Mouse (Mus musculus) ES-E14 (cell line): ENCODE measurements around the gene Men1. TPM values are rescaled to one million over a fixed set of nuclear protein-coding genes. Genes with fewer than 3 reads are reported as not detected.

Experiments
- DNase-seq: peaks from one replicate; pipeline ENCODE4 v3.0.0-alpha.2; 2013; ENCODE audit warnings: low read depth, low spot score
- H3K27ac ChIP-seq: 2 replicates; pipeline ENCODE4 v1.5.1; 2012; ENCODE audit warnings: low read depth, mild to moderate bottlenecking, low read length, moderate library complexity, mixed read lengths; ENCODE audit not compliant: poor library complexity, insufficient read depth, severe bottlenecking
- H3K36me3 ChIP-seq: 2 replicates; pipeline ENCODE4 v1.6.1; 2012; ENCODE audit warnings: mild to moderate bottlenecking, low read length, moderate library complexity, mixed read lengths; ENCODE audit not compliant: control insufficient read depth, poor library complexity, insufficient read depth, severe bottlenecking
- H3K4me1 ChIP-seq, 2 experiments: fragments of 150-350 bp in 1 of 2; sonication (generic) in 1 of 2; 2 replicates each; pipeline ENCODE4 v1.6.1; 2012; ENCODE audit warnings: low read length in 2 of 2, mild to moderate bottlenecking in 1 of 2, mixed read lengths in 1 of 2; ENCODE audit not compliant: control insufficient read depth in 2 of 2, insufficient read depth in 2 of 2, poor library complexity in 1 of 2
- H3K4me3 ChIP-seq, 2 experiments: fragments of 150-350 bp in 1 of 2; sonication (generic) in 1 of 2; 2 replicates each; pipeline ENCODE4 v1.5.1; 2012; ENCODE audit warnings: low read length in 2 of 2, low read depth in 1 of 2, mild to moderate bottlenecking in 1 of 2, mixed read lengths in 1 of 2; ENCODE audit not compliant: insufficient read depth in 1 of 2, poor library complexity in 1 of 2, severe bottlenecking in 1 of 2
- H3K9ac ChIP-seq: 2 replicates; pipeline ENCODE4 v1.6.1; 2012; ENCODE audit warnings: low read depth, mild to moderate bottlenecking, low read length, mixed read lengths; ENCODE audit not compliant: poor library complexity, insufficient read depth, severe bottlenecking
- H3K9me3 ChIP-seq: fragments of 150-350 bp; sonication (generic); 2 replicates; pipeline ENCODE4 v1.6.1; 2012; ENCODE audit warnings: low read depth, mild to moderate bottlenecking, low read length; ENCODE audit not compliant: control insufficient read depth, insufficient read depth
- CHD2 ChIP-seq: IDR thresholded peaks from 2 replicates; pipeline ENCODE4 v1.6.1; 2014; ENCODE audit warnings: mild to moderate bottlenecking, low read depth, low read length, inconsistent platforms
- HCFC1 ChIP-seq: IDR thresholded peaks from 2 replicates; pipeline ENCODE4 v1.6.1; 2012; ENCODE audit warnings: low read length, inconsistent platforms, borderline replicate concordance; ENCODE audit not compliant: insufficient read depth
- MAFK ChIP-seq: IDR thresholded peaks from 2 replicates; pipeline ENCODE4 v1.6.1; 2014; ENCODE audit warnings: mild to moderate bottlenecking, low read depth, low read length, inconsistent platforms; ENCODE audit not compliant: insufficient read depth
- ZC3H11A ChIP-seq: IDR thresholded peaks from 2 replicates; pipeline ENCODE4 v1.6.1; 2012; ENCODE audit warnings: low read depth, mild to moderate bottlenecking, inconsistent platforms, low read length, borderline replicate concordance
- ZNF384 ChIP-seq: IDR thresholded peaks from 2 replicates; pipeline ENCODE4 v1.6.1; 2012; ENCODE audit warnings: low read depth, low read length, inconsistent platforms
- in situ Hi-C, 2 experiments: fragments of 600-800 bp; cut with MboI; formaldehyde crosslinking; loops; one replicate each; pipeline ENCODE4 v1.15.1; 2025; ENCODE audit warnings: low sequenced_read_pairs in 2 of 2, inconsistent platforms in 1 of 2; ENCODE audit not compliant: unreplicated experiment in 2 of 2
- total RNA-seq: library from RNA; depleted of rRNA; stranded (reverse); fragments of 300-350 nt; gene quantifications from 2 replicates; pipeline ENCODE4 v1.2.3, GENCODE M21; 2012

The Men1 gene
- total RNA-seq, 1 experiment: 60.4 TPM

- Histone ChIP-seq H3K9ac (no peak overlapping the region), H3K9me3 (no peaks in the 10 kb centered on the region), H3K4me1 (no peaks in the 10 kb centered on the region), H3K27ac (no peak overlapping the region), H3K36me3 (peaks cover 6% of the 10 kb centered on the region; the same call in 1 of the 2 replicates), H3K4me3 (no peak overlapping the region)
- TF ChIP-seq MAFK (no peak), HCFC1 (no peak), ZC3H11A (no peak), ZNF384 (no peak), CHD2 (no peak)
- DNase-seq: no peak
- in situ Hi-C loops: no loop called here
Observed at GRCm38 (mm10) chr19:6351431-6352106, 16.8 kb downstream of the Men1 start.

DNA sequence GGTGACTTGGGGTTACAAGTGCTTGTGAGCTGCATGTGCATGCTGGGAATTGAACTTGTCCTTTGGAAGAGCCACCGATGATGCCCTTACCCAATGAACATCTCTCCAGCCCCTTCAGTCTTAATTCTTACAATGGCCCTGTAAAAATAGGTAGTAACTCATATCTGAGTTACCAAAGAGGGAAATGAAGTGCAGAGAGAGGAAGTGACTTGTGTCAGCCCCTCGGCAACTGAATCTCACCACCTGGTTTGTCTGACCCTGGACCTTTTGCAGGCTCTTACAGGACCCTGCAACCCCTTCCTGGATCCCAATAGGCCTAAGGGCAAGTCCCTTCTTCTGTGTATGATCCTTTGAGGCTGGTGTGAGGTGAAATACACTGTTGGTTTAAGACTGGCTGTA is 17.3 kb downstream of the Men1 start:
- no peaks in the 10 kb centered on the region for H3K9me3 ChIP-seq
- TF ChIP-seq HCFC1 (no peak), CHD2 (no peak), ZC3H11A (no peak), MAFK (no peak), ZNF384 (no peak)
- in situ Hi-C loops: no loop called here
- no peak overlapping the region for H3K9ac ChIP-seq
- no peak overlapping the region for H3K4me3 ChIP-seq
- H3K36me3 ChIP-seq: peaks cover 5% of the 10 kb centered on the region; the same call in 1 of the 2 replicates
- no peaks in the 10 kb centered on the region for H3K4me1 ChIP-seq
- no peak for DNase-seq
- no peak overlapping the region for H3K27ac ChIP-seq

- no peak for TF ChIP-seq MAFK
- TF ChIP-seq ZC3H11A: no peak
- no peak for TF ChIP-seq HCFC1
- TF ChIP-seq CHD2: no peak
- no peak for TF ChIP-seq ZNF384
- peaks cover 5% of the 10 kb centered on the region; the same call in 1 of the 2 replicates for H3K36me3 ChIP-seq
- H3K4me3 ChIP-seq: no peak overlapping the region
- in situ Hi-C loops: no loop called here
- H3K9me3 ChIP-seq: no peaks in the 10 kb centered on the region
- H3K4me1 ChIP-seq: no peaks in the 10 kb centered on the region
- no peak overlapping the region for H3K9ac ChIP-seq
- DNase-seq: no peak
- no peak overlapping the region for H3K27ac ChIP-seq
Observed at GRCm38 (mm10) chr19:6354030-6354429, 19.3 kb downstream of the Men1 start.

DNA sequence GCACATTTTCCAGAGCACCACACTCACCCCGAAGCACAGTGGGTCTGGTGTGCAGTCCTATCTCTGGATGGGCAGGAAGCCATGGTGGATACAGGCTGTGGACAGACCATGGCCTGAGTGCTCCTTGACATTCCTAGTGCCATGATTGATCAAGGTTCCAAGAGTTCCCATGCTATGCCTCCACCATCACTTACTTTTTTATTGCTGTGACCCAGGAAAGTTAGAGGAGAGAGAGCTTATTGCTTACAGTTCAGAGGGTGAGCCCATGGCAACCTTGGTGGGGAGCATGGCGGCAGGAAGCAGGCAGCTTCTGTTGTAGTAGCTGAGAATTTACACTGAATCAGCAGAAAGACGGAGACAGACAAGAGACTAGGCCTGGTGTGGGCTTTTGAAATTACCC is 26.5 kb downstream of the Men1 start:
- H3K36me3 ChIP-seq: peaks cover 6% of the 10 kb centered on the region
- H3K27ac ChIP-seq: no peak overlapping the region
- no peak for DNase-seq
- TF ChIP-seq CHD2 (no peak), MAFK (no peak), ZC3H11A (no peak), ZNF384 (no peak), HCFC1 (no peak)
- in situ Hi-C loops: no loop called here
- H3K9me3 ChIP-seq: no peaks in the 10 kb centered on the region
- no peak overlapping the region for H3K9ac ChIP-seq
- H3K4me3 ChIP-seq: no peak overlapping the region
- H3K4me1 ChIP-seq: peaks cover 2 to 3% of the 10 kb centered on the region in 2 experiments; a peak in 2 of 4 replicates

GRCm38 (mm10) chr19:6363091-6363410 is 28.3 kb downstream of the Men1 start:
- H3K4me3 ChIP-seq: peak overlapping the region; percentile 44 to 70
- peaks cover 2 to 3% of the 10 kb centered on the region in 2 experiments; a peak in 2 of 4 replicates for H3K4me1 ChIP-seq
- no peak overlapping the region for H3K27ac ChIP-seq
- no peak for DNase-seq
- peaks cover 18% of the 10 kb centered on the region for H3K36me3 ChIP-seq
- TF ChIP-seq MAFK (no peak), ZNF384 (no peak), CHD2 (no peak), HCFC1 (no peak), ZC3H11A (no peak)
- in situ Hi-C loops: no loop called here
- H3K9ac ChIP-seq: peak overlapping the region; percentile 55
- no peaks in the 10 kb centered on the region for H3K9me3 ChIP-seq
